Mouse (Mus musculus) lung, embryonic 16.5 days (tissue): Measurements from ENCODE around the gene Junb. TPM values are rescaled to one million over a fixed set of nuclear protein-coding genes. Genes with fewer than 3 reads are reported as not detected.

ENCODE experiments used
- ATAC-seq: fragments of 200-750 bp; cut with Nextera tagmentation; 2 replicates; pipeline ENCODE4 v1.8.0; 2017; ENCODE audit warnings: low read depth, mild to moderate bottlenecking, moderate library complexity
- H3K27ac ChIP-seq: fragments of 300-500 bp; sonication (generic); 2 replicates; pipeline ENCODE4 v1.5.1; 2014; ENCODE audit warnings: mild to moderate bottlenecking, control low read depth, low read length
- H3K27me3 ChIP-seq: fragments of 300-500 bp; sonication (generic); 2 replicates; pipeline ENCODE4 v1.6.1; 2014; ENCODE audit warnings: low read depth, low read length, mixed read lengths; ENCODE audit not compliant: control insufficient read depth, insufficient read depth
- H3K36me3 ChIP-seq: fragments of 300-500 bp; sonication (generic); 2 replicates; pipeline ENCODE4 v1.6.1; 2014; ENCODE audit warnings: low read length; ENCODE audit not compliant: control insufficient read depth, insufficient read depth
- H3K4me1 ChIP-seq: fragments of 300-500 bp; sonication (generic); replicated peaks from 2 replicates; pipeline ENCODE4 v1.6.1; 2014; ENCODE audit warnings: low read length, mixed read lengths; ENCODE audit not compliant: control insufficient read depth, insufficient read depth
- H3K4me2 ChIP-seq: fragments of 300-500 bp; sonication (generic); 2 replicates; pipeline ENCODE4 v1.6.1; 2014; ENCODE audit warnings: low read depth, low read length, control low read depth
- H3K4me3 ChIP-seq: fragments of 300-500 bp; sonication (generic); 2 replicates; pipeline ENCODE4 v1.5.1; 2014; ENCODE audit warnings: mild to moderate bottlenecking, low read length, control low read depth
- H3K9ac ChIP-seq: fragments of 300-500 bp; sonication (generic); 2 replicates; pipeline ENCODE4 v1.6.1; 2014; ENCODE audit warnings: low read length, control low read depth
- H3K9me3 ChIP-seq: fragments of 300-500 bp; sonication (generic); 2 replicates; pipeline ENCODE4 v1.6.1; 2016; ENCODE audit warnings: low read length; ENCODE audit not compliant: control insufficient read depth
- WGBS: fragments of 180-500 bp; shearing (Covaris S2); extraction: QIAGEN DNeasy Blood & Tissue Kit; methylation state at CpG from one replicate; pipeline ENCODE4 v1.1.7; 2014; 5-methylcytosine and 5-hydroxymethylcytosine counted together
- polyA plus RNA-seq: library from polyadenylated mRNA; unstranded; fragments of >200 nt; fragmentation: Nextera tagmentation; extraction: Ambion mirVana; gene quantifications from 2 replicates; pipeline ENCODE4 v1.2.1, GENCODE M21; 2015

Junb gene
- polyA plus RNA-seq, 1 experiment from 2014 or later = 13.7 TPM

DNA sequence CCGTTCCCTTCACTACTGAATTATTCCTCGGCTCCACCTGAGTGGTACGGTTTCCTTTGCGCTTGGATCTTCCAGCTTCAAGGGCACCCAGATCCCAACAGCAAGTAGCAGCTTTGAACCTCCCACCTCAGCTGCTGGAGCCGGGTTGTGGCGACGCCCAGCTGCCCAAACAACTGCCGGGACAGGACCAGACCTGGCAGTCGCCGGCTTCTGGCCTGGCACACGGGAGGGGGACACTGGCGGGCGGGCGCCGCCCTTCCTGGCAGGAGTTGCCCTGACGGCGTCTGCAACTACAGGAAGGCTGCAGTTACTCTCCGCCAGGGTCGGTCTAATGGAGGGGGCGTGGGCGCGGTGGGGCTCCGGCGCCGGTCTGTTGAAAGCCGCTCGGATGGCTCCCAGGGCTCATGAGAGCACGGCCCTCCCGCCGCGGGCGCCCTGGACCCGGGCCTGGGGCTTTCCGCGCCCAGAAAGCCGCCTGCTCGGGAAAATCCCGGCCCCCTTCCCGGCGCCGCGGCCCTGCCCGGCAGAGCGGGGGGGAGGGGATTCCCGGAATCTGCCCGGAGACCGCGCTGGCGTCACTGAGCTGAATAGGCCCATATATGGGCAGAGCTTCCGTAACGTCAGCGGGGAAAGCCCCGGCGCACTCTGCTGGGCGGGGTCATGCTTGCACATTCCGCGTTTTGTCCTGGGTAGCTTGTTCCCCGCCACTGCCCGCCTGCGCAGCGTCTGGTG lies 2.3 kb downstream of the Junb start:
- H3K4me3 ChIP-seq = peak overlapping the region; percentile 70
- H3K4me2 ChIP-seq = peak overlapping the region; percentile 93
- H3K4me1 ChIP-seq = peaks cover 56% of the 10 kb centered on the region
- WGBS = under 1% methylated on average over 56 of the region's 61 CpGs
- ATAC-seq = peak; percentile 70
- H3K36me3 ChIP-seq = peaks cover 20% of the 10 kb centered on the region; the same call in 1 of the 2 replicates
- peak overlapping the region; percentile 96 for H3K27ac ChIP-seq
- H3K9me3 ChIP-seq = no peaks in the 10 kb centered on the region
- H3K27me3 ChIP-seq = no peaks in the 10 kb centered on the region
- peak overlapping the region; percentile 75 for H3K9ac ChIP-seq

GRCm38 (mm10) chr8:84975434-84975833 lies 3.1 kb downstream of the Junb start:
- ATAC-seq = no peak
- no peaks in the 10 kb centered on the region for H3K27me3 ChIP-seq
- no peak overlapping the region; the same call in 1 of the 2 replicates for H3K27ac ChIP-seq
- H3K4me3 ChIP-seq = no peak overlapping the region
- H3K9ac ChIP-seq = no peak overlapping the region; the same call in 1 of the 2 replicates
- H3K4me1 ChIP-seq = peaks cover 56% of the 10 kb centered on the region
- no peaks in the 10 kb centered on the region for H3K9me3 ChIP-seq
- 33% methylated on average over 7 of the region's 7 CpGs for WGBS
- H3K36me3 ChIP-seq = peaks cover 21% of the 10 kb centered on the region
- H3K4me2 ChIP-seq = peak overlapping the region; percentile 93

GRCm38 (mm10) chr8:84974543-84975142 lies 3.9 kb downstream of the Junb start:
- peak overlapping the region; percentile 37; the same call in 1 of the 2 replicates for H3K27ac ChIP-seq
- ATAC-seq = no peak
- H3K27me3 ChIP-seq = no peaks in the 10 kb centered on the region
- H3K4me2 ChIP-seq = no peak overlapping the region
- no peak overlapping the region for H3K4me3 ChIP-seq
- H3K9ac ChIP-seq = peak overlapping the region; percentile 20; the same call in 1 of the 2 replicates
- peaks cover 21% of the 10 kb centered on the region for H3K36me3 ChIP-seq
- H3K9me3 ChIP-seq = no peaks in the 10 kb centered on the region
- 72% methylated on average over 8 of the region's 8 CpGs for WGBS
- peaks cover 52% of the 10 kb centered on the region for H3K4me1 ChIP-seq

- Histone ChIP-seq H3K27me3 (no peaks in the 10 kb centered on the region), H3K36me3 (peaks cover 21% of the 10 kb centered on the region), H3K9me3 (no peaks in the 10 kb centered on the region), H3K9ac (no peak overlapping the region), H3K4me3 (no peak overlapping the region), H3K4me2 (no peak overlapping the region), H3K4me1 (peaks cover 46% of the 10 kb centered on the region), H3K27ac (peak overlapping the region; percentile 37; the same call in 1 of the 2 replicates)
- no peak for ATAC-seq
- 53% methylated on average over 4 of the region's 4 CpGs for WGBS
Measured at GRCm38 (mm10) chr8:84973803-84974542, 4.5 kb downstream of the Junb start.

- Histone ChIP-seq H3K4me3 (no peak overlapping the region), H3K36me3 (peaks cover 21% of the 10 kb centered on the region), H3K27ac (no peak overlapping the region), H3K9me3 (no peaks in the 10 kb centered on the region), H3K27me3 (no peaks in the 10 kb centered on the region), H3K4me1 (peaks cover 45% of the 10 kb centered on the region), H3K9ac (no peak overlapping the region), H3K4me2 (no peak overlapping the region)
- WGBS = 78% methylated on average over 1 of the region's 1 CpGs
- ATAC-seq = no peak
Measured at GRCm38 (mm10) chr8:84973079-84973478, 5.4 kb downstream of the Junb start.

DNA sequence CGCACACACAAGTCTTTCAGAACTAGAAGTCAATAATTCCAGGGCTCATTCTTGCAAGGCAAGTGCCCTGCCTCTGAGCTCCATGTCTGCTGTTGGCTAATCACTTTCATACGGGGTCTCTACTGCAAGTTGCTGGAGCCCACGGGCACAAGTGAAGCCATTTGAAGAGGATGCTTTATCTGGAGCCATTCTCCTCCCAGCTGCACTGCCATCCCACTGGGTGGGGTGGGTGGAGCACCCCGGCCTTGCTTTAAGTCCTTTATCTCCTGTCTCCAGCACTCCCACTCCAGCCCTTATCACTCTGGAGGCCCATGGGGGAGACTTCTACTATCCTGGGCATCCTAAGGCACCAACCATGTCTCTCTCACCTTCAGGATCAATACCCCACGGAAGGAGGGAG lies 7.6 kb downstream of the Junb start:
- Histone ChIP-seq H3K9ac (peak overlapping the region; percentile 85), H3K4me1 (peaks cover 36% of the 10 kb centered on the region)
- whole genome bisulfite sequencing = 52% methylated on average over 5 of the region's 5 CpGs

GRCm38 (mm10) chr8:84970135-84970790 lies 8.3 kb downstream of the Junb start:
- ATAC-seq = no peak
- WGBS = 3% methylated on average over 21 of the region's 21 CpGs
- H3K4me1 ChIP-seq = peaks cover 31% of the 10 kb centered on the region

More for the DNA sequence above, 7.6 kb downstream of the Junb start:
- peak overlapping the region; percentile 78 for H3K4me2 ChIP-seq
- H3K36me3 ChIP-seq = peaks cover 21% of the 10 kb centered on the region
- no peaks in the 10 kb centered on the region for H3K9me3 ChIP-seq
- ATAC-seq = no peak
- peak overlapping the region; percentile 80 for H3K4me3 ChIP-seq
- H3K27me3 ChIP-seq = no peaks in the 10 kb centered on the region
- H3K27ac ChIP-seq = no peak overlapping the region

DNA sequence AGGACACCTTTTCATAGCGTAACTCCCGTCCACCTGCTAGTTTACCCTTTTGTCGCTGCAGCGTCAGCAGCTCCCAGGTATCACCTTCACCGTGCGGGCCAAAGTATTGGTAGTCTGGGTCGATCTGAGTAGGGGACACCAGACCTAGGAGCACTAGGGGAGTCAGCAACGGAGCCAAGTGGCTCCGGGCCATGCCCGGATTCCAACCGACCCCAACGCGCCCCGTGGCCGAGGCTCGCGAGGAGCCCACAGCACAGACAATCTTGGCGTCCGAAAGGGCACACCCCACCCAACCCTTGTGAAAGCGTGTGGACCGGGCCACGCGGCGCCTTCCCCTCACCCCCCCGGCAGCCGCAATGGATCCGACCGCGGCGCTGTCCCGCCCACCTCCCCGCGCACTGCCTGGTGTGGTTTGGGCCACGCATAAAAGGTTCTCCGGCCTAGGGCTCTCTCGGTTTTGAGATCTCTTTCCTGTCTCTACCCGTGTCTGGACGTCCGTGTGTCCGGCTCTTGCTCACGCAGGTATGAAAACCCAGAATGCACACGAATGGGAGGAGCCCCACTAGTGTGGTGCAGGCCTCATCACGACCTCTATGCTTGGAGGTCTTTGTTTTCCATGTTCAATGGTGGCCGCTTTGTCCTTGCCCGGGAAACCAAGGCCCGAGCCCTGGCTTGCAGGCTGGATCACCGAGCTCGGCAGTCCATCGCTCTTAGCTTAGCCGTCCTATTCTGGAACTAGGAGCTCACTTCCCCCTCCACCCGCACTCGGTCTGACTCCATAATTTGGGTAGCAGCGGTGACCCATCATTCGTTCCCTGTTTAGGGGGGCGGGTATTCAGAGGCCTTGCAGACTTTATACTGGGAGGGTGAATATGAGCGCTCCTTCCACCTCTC lies 9.0 kb downstream of the Junb start, which contains the start of the genes Gm49661, Prdx2 and Rnaseh2a:
Gene Gm49661, minus strand, starts transcription at position 193 of the 894 bp plus-strand sequence.
Gene Prdx2, plus strand, starts transcription at position 347 of the 894 bp plus-strand sequence.
Gene Rnaseh2a, minus strand, starts transcription at position 527 of the 894 bp plus-strand sequence.
- Histone ChIP-seq H3K9ac (peak within 1 kb of the TSS; percentile 85), H3K36me3 (peaks cover 18% of the 10 kb centered on the region), H3K27me3 (no peaks in the 10 kb centered on the region), H3K4me1 (peaks cover 29% of the 10 kb centered on the region), H3K4me2 (peak within 1 kb of the TSS; percentile 78), H3K4me3 (peak within 1 kb of the TSS; percentile 80), H3K27ac (peak within 1 kb of the TSS; percentile 89), H3K9me3 (no peaks in the 10 kb centered on the region)
- ATAC-seq = peak; percentile 76
- under 1% methylated on average over 52 of the region's 56 CpGs for WGBS

More at GRCm38 (mm10) chr8:84970135-84970790, 8.3 kb downstream of the Junb start:
- peak overlapping the region; percentile 85 for H3K9ac ChIP-seq
- no peaks in the 10 kb centered on the region for H3K9me3 ChIP-seq
- peak overlapping the region; percentile 80 for H3K4me3 ChIP-seq
- peak overlapping the region; percentile 89 for H3K27ac ChIP-seq
- peaks cover 21% of the 10 kb centered on the region for H3K36me3 ChIP-seq
- H3K27me3 ChIP-seq = no peaks in the 10 kb centered on the region
- H3K4me2 ChIP-seq = peak overlapping the region; percentile 78
